Mouse (Mus musculus) G1E-ER4 (cell line): ENCODE measurements around the gene Mgat3. TPM values are rescaled to one million over a fixed set of nuclear protein-coding genes. Genes with fewer than 3 reads are reported as not detected.

Experiments used
- GATA1 ChIP-seq: IDR thresholded peaks from one replicate; pipeline ENCODE4 v1.8.0; 2012; ENCODE audit warnings: low read length, inconsistent platforms
- polyA plus RNA-seq: library from polyadenylated mRNA; stranded (reverse); fragments of >175 nt; gene quantifications from 2 replicates; pipeline ENCODE4 v1.2.3, GENCODE M21; 2012

Mgat3 gene
- polyA plus RNA-seq, 1 experiment: not detected

GRCm38 (mm10) chr15:80162401-80162964 is 11.0 kb upstream of the Mgat3 start:
- TF ChIP-seq GATA1: no peak

DNA sequence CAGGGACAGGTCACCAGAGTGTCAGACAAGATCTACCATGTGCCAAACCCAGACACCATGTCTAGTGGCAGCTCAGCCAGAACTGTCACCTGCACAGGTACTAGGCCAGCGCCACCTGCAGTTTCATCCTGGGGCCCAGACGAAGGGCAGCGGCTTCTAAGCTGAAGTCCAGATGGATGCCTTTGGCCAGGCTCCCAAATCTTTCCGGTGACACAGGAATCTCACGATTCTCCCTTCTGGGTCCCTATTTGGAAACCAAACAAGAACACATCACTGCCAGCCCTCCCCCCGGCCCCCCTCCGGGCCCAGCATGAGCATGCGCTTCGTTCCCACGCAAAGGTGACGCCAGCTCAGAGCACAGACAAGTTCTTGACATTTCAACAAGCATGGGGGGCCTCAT is 10.2 kb upstream of the Mgat3 start:
- TF ChIP-seq GATA1: no peak

- TF ChIP-seq GATA1: no peak
Observed at GRCm38 (mm10) chr15:80163716-80164115, 9.8 kb upstream of the Mgat3 start.

DNA sequence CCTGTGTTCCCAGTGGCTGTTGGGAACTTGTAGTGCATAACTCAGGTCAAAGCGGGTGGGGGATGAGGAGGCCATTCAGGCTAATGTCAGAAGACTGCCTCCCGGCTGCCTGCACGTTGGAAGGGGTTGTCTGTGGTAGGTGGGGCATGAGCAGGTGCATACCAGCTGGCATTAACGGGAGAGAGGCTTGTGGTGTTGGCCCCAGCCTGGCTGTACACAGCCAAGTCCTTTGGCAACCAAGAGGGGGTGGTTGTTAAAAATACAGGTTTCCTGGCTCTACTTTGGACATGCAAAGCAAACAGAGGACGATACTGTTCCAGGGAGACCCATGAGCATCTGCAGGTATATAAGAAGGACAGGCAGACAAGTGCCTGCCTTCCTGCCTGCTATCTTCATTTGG is 8.1 kb upstream of the Mgat3 start:
- no peak for TF ChIP-seq GATA1

DNA sequence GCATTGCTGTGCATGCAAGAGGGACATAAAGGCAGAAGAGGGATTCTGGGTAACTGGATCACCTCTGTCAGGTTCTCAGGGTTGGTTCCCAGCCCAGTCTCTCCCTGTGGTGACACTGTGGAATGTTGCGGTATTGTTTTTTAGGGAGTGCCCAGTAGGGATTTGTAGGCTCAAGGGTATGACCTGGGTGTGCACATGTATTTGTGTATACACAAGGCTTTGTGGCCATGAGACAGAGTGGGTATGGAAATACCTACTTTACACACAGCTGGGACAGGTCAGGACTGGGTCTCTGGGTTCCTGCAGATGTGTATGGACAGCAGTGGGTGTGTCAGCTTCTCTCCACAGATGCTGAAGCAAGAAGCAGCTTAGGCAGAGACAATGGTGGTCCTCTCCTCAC is 4.0 kb upstream of the Mgat3 start:
- no peak for TF ChIP-seq GATA1

DNA sequence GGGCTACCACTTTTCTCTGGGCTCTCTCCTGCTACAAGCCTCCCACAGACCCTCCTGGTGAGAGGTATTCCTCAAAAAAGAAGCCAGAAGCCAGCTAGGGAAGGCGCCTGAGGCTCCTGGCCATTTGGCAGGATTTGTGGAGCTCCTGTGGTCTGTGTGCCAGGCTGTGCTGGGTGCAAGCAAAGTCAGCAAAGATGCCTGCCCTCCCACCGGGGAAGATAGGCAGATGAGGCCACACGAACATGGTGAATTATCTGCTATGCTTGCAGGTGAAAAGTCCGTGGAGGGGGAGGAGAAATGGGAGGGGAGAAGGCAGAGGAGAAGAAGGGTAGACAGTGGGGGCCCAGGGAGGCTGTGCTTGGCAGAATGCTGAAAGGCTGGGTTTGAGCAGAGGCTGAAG is 3.2 kb upstream of the Mgat3 start:
- TF ChIP-seq GATA1: no peak

- TF ChIP-seq GATA1: no peak
Observed at GRCm38 (mm10) chr15:80171286-80171685, 2.2 kb upstream of the Mgat3 start.

- no peak for TF ChIP-seq GATA1
Observed at GRCm38 (mm10) chr15:80171791-80172190, 1.7 kb upstream of the Mgat3 start.

DNA sequence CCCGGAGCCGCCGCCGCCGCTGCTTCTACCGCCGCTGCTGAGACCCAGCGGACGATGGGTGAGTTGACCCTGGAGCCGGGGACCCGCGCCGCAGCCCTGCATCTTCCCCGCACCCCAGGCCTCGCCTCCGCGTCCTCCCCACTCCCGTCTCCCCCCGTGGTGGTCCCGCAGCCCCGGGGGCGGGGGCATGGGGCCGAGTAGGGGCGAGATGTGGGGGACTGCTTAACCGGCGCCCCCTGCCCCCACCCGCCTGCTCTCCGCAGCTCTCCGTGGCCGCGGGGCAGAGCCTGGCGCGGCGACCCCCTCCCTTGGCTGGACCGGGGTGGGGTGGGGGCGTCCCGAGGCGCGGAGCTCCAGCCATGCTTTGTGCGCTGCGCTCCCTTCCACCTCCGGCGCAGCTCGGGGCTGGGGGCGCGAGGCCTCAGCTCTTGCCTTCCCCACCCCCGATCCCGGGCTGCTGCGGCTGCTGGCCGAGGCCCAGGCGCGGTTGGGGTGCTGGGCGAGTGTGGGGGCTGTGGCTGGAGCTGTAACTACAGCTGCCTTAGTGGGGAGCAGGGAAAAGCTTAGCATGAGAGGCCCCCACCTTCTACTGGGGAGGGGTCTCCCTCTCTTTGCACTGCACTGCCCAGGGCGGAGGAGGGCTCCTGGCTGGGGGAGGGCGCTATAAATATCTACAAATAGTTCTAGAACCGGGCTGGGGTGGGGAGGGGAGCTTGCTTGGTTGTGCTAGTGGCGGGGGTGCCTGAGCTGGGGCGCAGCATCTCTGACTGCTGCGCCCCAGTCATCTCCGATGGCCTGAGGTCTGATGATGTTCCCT is 468 bp downstream of the Mgat3 start:
- TF ChIP-seq GATA1: no peak

- no peak for TF ChIP-seq GATA1
Observed at GRCm38 (mm10) chr15:80174598-80174875, 1.0 kb downstream of the Mgat3 start.

- no peak for TF ChIP-seq GATA1
Observed at GRCm38 (mm10) chr15:80175316-80175715, 1.8 kb downstream of the Mgat3 start.

GRCm38 (mm10) chr15:80175756-80176155 is 2.2 kb downstream of the Mgat3 start:
- no peak for TF ChIP-seq GATA1

DNA sequence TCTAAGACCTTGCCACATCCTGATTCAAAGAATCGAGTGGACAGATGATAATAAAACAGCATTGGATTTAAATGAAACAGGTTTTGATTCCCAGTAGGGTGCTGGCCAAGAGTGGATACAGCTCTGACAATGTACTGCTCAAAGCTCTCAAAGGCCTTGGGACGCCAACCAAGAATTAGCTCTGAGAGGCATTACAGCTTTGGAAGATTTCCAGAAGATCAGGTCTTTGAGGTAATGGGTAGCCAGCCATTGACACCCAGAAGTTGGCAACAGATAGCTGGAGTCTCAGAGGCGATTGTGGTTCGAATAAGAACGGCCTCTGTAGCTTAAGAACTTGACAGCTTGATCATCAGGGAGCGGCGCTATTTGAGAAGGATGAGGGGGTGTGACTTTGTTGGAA is 8.0 kb downstream of the Mgat3 start:
- TF ChIP-seq GATA1: no peak

GRCm38 (mm10) chr15:80182072-80182700 is 8.7 kb downstream of the Mgat3 start:
- no peak for TF ChIP-seq GATA1

DNA sequence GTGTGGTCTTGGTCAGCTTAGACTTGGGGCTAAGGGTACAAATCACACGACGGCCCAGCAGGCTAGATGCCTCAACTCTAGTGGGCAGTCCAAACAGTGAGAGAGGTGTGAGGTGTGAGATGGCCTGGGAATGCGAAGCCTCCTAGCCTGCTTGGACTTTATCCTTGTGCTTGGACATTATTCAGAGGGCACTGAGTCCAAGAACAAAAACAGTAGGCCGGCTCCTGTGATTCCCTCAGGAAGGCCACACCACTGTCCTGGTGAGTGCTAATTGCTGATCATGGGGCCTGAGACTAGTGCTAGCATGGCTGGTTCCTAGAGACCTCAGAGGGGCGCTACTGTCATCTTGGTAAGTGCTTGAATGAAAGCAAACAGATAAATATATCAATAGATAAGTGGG is 15.4 kb downstream of the Mgat3 start:
- TF ChIP-seq GATA1: no peak

DNA sequence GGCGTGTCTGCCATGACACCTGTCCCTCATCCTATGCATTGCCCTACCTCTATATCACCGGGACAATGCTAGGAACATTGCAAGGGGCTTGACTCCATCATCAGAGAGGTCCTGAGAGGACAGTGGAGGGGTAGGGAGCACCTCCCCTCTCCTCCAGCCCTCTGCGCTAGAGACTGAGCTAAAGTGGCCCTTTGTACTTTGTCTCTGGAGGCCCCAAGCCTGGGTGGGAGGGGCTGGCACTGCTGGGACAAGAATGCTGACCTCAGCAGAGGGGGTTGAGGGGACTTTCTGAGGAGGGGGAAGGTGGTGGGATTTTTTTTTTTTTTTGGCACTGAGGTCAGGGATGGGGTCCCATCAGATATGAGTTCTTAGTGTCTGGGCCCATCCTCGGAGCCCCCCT is 16.6 kb downstream of the Mgat3 start:
- TF ChIP-seq GATA1: no peak
